ENCODE assay signal across 11 mouse cellular contexts in genomic region chr10:43666262-43667085, GRCm38 (mm10).
A peak's percentile ranks its signal among the peaks of the same experiment; 100 is the strongest.
DNase-seq lines count a peak whose midpoint lies in the region; ATAC-seq lines count a peak whose summit lies in the region.
"Had no signal": no experiment of that assay in that cellular context is flagged by ENCODE, and none has a peak within 500 bp of the region (broad histone marks: within the 10 kb centered on the region; RNA-seq: fewer than 3 reads in every experiment).

No protein-coding gene starts in this region.

- peaks cover 27% of the 10 kb centered on the region for H3K4me1 ChIP-seq in heart, embryonic 10.5 days
- H3K4me1 ChIP-seq in liver, embryonic 16.5 days (ENCODE audit: control insufficient read depth, low read depth, low read length): peaks cover 69% of the 10 kb centered on the region
- H3K4me1 ChIP-seq: forebrain, embryonic 15.5 days had no signal

- DNase-seq in heart, embryonic 10.5 days (ENCODE audit: low spot score): no peak
- DNase-seq in heart, adult 8-10 months (ENCODE audit: low spot score): no peak
- peak; percentile 51 for DNase-seq in spleen, adult 12 weeks (ENCODE audit: low spot score)
- DNase-seq in spleen, adult 18-20 months: no peak
- DNase-seq in adrenal gland, postnatal 36 days: no peak
- no peak for DNase-seq in right cerebral cortex, adult 2 months (ENCODE audit: low spot score in 2 of 2)
- DNase-seq in kidney, adult 8-10 months: no peak
- DNase-seq: gastrocnemius, postnatal 36 days; kidney, postnatal 36 days had no signal

- ATAC-seq in liver, embryonic 16.5 days (ENCODE audit: low read depth): peak; percentile 85
- ATAC-seq: forebrain, embryonic 15.5 days had no signal

- H3K4me2 ChIP-seq in liver, embryonic 16.5 days (ENCODE audit: low read depth, low read length): peak overlapping the region; percentile 83
- H3K4me2 ChIP-seq: forebrain, embryonic 15.5 days had no signal

- H3K9me3 ChIP-seq in heart, embryonic 10.5 days: no peaks in the 10 kb centered on the region
- no peaks in the 10 kb centered on the region for H3K9me3 ChIP-seq in liver, embryonic 16.5 days (replicated peaks; ENCODE audit: control insufficient read depth, low read length)
- H3K9me3 ChIP-seq: forebrain, embryonic 15.5 days had no signal

- H3K36me3 ChIP-seq in heart, embryonic 10.5 days: no peaks in the 10 kb centered on the region
- H3K36me3 ChIP-seq in liver, embryonic 16.5 days (ENCODE audit: control insufficient read depth, insufficient read depth): no peaks in the 10 kb centered on the region
- H3K36me3 ChIP-seq: forebrain, embryonic 15.5 days had no signal

- H3K27me3 ChIP-seq in heart, embryonic 10.5 days (ENCODE audit: insufficient read depth, poor library complexity, severe bottlenecking): no peaks in the 10 kb centered on the region
- H3K27me3 ChIP-seq in liver, embryonic 16.5 days (ENCODE audit: control insufficient read depth, insufficient read depth, low read depth, low read length): no peaks in the 10 kb centered on the region
- H3K27me3 ChIP-seq: forebrain, embryonic 15.5 days had no signal

- H3K27ac ChIP-seq in heart, embryonic 10.5 days: peak overlapping the region; percentile 56; the same call in 1 of the 2 replicates
- peak overlapping the region; percentile 87 for H3K27ac ChIP-seq in liver, embryonic 16.5 days (ENCODE audit: low read length)
- H3K27ac ChIP-seq: forebrain, embryonic 15.5 days had no signal

- H3K4me3 ChIP-seq in heart, embryonic 10.5 days: peak overlapping the region; percentile 45; the same call in 1 of the 2 replicates
- peak overlapping the region; percentile 55 for H3K4me3 ChIP-seq in liver, embryonic 16.5 days (ENCODE audit: low read depth, low read length)
- H3K4me3 ChIP-seq: forebrain, embryonic 15.5 days had no signal

- WGBS in heart, embryonic 10.5 days: 64% methylated on average over 9 of the region's 9 CpGs
- 42% methylated on average over 9 of the region's 9 CpGs for WGBS in liver, embryonic 16.5 days (ENCODE audit: insufficient replicate concordance)

- H3K9ac ChIP-seq in liver, embryonic 16.5 days (ENCODE audit: low read depth, low read length): peak overlapping the region; percentile 63
- H3K9ac ChIP-seq: forebrain, embryonic 15.5 days had no signal
